Mouse (Mus musculus): ENCODE data around the gene Gm11027.
"Not testable (repeated sequence)": the region's sequence is repeated elsewhere in the genome, so short reads cannot be mapped to it uniquely, and the experiment has no call there.

The Gm11027 gene

DNA sequence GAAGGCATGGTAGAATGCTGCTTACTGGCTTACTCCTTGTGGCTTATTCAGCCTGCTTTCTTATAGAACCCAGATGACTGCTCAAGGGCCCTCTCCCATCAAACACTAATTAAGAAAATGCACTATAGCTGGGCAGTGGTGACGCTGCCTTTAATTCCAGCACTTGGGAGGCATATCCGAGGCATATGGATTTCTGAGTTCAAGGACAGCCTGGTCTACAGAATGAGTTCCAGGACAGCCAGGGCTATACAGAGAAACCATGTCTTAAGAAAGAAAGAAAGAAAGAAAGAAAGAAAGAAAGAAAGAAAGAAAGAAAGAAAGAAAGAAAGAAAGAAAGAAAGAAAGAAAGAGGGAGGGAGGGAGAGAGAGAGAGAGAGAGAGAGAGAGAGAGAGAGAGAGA is at the start of gene Gm11027:
Gm11027 (plus strand) TSS at position 301 of the 400 bp plus-strand sequence.
- DNase-seq = not testable (repeated sequence)

DNA sequence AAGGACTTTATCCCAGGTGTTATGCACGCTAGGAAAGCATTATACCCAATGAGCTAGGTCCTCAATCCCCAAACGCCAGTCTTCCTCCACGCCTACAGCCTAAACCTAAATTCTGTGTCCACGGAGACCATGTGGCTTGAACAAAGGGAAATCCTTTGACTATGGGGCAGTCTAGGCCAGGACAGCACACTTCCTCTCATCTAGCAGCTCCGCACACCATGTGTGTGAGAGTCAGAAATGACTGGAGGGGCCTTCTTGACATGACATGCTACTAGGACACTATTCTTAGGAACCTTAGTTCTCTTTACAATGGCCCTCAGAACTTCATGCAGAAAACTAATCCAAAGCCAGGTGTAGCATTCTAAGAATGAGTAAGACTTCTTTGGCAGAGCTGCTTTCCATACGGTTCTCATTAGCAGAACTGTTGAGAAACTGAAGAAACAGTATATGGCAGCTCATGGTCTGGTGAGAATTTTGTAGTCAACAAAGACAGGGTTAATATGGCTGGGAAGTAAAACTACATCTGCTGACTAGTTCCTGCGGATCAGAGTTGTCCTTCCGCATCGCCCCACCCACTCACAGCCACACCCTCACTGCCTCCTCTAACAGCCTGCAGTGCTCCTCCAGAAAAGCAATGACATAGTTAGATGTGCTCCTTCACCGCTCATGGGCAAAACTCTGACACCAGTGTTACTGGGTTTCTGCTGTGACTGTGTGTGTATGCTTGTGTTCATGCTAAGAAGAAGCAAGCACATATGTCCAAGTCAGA is 48.7 kb upstream of the Gm11027 start:
- no peak for DNase-seq

DNA sequence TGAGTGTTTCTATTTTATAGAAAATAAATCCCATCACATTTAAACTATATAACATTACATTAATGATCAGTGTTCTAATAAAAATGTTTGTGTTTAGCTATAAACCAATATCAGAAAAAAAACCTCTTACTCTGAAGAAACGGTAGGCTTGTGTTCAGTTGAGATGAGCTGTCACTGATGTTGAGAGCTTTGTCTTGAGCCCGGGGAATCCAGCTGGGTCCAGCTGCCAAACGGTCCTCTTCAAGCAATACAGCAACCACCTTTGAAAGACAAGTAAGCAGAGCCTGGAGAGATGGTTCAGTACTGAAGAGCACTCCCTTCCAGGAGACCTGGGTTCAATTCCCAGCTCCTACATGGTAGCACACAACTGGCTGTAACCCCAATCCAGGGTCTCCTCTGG is 45.7 kb upstream of the Gm11027 start:
- DNase-seq = no peak

DNA sequence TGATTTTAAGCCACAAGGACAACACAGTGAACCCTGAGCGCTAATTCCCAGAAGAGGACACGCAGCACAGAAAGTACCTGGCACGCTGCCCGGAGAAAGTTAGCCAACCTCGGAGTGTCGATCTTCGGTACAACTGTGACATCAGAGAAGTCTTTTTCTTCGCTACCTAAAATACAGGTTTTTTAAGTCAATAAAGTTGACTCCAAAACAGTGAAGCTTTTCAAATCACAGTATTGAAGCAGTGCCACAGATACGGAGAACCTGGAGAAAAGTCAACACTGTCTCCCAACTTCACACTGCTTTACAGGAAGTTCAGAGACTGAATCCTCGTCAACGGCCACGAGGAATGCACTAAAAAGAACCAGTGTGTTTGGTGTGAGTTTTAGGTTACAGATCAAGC is 43.6 kb upstream of the Gm11027 start:
- DNase-seq = peak; percentile 88

DNA sequence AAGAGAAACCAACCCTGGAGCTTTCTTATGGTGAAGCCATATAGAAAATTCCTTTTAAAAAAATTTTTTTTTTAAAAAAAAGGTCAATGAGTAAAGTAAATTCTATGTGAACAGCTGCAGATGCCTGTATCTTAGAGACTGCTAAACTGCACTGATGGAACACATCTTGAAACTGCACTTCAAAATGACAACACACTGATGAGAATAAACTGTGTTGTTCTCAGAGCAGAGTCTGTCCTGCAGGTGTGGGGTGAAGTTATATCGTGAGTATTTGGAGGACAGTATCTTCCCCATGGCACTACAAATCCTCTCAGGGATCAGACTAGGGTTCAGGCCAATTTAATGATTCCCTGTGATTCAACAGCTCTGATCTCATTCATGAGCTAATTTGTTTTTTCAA is 43.1 kb upstream of the Gm11027 start:
- no peak for DNase-seq

DNA sequence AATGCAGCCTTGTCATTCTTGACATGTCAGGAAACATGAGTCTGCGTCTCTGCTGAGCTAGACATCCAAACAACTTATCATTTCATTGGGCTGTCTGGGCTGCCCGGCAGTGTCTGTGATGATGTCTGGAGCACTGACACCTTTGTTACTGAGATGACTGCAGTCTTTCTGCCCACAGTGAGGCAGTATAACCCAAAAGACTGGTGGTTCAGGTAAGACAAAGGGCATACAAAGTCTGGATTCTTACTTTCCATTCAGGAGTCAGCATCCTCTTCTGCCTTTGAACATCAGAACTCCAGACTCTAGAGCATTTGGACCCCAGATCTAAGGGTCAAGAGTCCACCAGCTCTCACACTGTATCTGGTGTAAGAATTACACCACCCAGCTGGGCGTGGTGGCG is 39.8 kb upstream of the Gm11027 start:
- DNase-seq = no peak

DNA sequence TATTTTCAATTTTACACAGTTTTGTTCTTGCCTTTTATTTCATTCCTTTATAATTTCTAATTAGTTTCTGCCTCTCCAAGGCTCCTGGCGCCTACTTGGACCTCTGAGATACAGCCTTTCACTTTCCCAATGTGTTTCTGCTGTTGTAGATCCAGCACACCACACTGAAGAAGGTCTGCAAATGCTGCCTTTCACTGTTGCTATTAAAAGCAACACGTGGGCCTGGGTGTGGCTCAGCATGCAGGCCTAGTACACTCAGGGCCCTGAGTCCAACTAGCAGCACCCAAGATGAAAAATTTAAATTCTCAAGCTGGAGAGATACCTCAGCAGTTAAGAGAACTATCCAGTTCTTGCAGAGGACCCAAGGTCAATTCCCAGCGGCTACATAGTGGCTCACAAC is 38.5 kb upstream of the Gm11027 start:
- DNase-seq = no peak

DNA sequence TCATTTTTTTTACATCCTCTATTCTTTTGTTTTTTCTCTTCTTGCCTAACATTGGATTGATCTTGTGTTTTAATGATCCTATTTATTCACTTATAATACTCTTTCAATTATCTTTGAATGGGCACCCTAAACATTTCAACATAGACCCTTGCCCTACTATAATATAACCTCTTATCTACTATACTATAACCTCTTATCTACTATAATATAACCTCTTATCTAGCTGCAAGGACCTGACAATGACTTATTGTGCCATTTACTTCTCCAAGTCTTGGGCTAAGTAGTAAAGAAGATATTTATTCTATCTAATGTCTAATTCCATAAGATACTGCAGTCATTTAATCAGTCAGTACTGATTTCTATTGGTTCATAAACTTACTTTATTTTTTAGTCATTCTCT is 36.8 kb upstream of the Gm11027 start:
- no peak for DNase-seq

DNA sequence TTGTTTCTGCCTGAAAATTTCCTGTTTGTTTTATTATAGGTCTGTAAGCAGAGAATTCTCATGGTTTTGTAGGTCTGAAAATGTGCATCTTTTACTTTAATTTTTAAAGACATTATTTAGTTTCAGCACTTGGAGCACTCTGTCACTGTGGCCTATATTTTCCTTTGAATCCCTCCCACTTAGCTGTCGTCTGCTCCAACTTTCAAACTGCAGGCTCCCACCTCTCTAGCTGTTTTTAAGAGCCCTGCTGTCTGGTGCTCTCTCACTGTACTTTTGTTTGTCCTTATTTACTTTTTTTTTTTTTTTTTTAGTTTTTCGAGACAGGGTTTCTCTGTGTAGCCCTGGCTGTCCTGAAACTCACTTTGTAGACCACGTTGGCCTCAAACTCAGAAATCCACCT is 36.4 kb upstream of the Gm11027 start:
- no peak for DNase-seq

DNA sequence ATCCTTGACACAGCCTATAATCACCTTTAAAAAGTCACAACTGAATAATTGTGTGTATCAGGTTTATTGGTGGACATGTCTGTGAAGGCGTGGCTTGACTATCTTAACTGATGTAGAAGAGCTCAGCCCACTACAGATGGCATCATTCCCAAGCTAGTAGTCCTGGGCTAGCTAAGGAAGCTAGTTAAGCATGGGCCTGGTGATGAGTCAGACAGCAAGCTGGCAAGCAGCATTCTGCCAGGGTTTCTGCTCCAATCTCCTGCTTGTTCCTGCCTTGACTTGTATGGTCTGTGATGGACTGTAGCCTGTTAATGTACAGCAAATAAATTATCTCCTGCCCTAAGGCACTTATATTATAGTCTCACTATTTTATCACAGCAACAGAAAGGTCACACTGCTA is 30.6 kb upstream of the Gm11027 start:
- DNase-seq = no peak

DNA sequence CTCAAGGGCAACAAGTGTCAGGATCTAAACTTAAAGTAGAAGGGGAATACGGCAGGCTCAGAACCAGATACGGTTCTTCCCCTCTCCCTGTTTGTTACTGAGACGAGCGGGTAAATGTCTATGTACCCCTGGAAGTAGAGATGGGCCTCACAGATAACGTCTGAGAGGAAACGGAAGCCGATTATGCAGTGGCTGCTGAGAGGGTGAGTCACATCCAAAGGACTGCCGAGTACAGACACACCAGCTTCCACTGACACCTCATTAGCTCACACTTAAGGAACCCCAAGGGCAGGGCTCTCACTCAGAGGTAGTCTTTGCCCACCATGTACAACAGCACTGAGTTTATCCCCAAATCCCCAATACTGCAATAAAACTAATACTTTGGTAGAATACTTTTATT is 20.5 kb upstream of the Gm11027 start:
- no peak for DNase-seq

DNA sequence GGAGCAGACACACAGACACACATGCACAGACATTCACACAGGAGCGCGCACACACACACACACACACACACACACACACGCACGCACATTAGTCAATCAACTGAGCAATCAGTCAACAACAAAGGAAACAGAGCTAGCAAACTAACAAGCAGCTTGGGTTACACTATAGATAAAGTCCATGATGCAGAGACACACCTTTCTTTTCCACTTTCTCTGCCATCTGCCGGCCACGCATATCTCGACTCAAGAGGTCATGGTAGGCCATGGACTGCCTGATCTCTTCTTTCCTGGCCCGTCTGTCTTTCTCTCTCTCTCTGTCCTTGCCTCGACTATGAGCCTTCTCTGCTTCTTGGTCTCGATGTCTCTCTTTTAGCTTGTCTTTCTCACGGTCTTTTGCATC is 19.6 kb upstream of the Gm11027 start:
- no peak for DNase-seq

DNA sequence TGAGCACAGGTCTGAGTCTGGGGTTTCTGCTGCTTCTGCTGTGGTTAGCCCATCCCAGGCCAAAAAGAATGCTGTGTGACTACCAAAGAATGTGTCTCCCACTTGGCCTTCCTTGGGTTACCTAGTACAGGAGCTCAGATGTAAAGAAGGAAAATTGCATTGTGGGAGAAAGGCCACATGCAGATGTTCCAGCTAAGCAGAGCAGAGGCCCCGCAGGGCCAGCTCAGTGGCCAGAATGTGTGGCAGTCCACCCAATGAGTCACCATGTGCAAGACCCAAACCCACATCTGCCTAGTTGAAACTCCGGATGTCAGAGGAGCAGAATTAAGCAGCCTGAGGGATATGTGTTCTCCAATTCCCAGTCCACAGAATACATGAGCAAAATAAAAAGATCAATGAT is 16.9 kb upstream of the Gm11027 start:
- DNase-seq = no peak

DNA sequence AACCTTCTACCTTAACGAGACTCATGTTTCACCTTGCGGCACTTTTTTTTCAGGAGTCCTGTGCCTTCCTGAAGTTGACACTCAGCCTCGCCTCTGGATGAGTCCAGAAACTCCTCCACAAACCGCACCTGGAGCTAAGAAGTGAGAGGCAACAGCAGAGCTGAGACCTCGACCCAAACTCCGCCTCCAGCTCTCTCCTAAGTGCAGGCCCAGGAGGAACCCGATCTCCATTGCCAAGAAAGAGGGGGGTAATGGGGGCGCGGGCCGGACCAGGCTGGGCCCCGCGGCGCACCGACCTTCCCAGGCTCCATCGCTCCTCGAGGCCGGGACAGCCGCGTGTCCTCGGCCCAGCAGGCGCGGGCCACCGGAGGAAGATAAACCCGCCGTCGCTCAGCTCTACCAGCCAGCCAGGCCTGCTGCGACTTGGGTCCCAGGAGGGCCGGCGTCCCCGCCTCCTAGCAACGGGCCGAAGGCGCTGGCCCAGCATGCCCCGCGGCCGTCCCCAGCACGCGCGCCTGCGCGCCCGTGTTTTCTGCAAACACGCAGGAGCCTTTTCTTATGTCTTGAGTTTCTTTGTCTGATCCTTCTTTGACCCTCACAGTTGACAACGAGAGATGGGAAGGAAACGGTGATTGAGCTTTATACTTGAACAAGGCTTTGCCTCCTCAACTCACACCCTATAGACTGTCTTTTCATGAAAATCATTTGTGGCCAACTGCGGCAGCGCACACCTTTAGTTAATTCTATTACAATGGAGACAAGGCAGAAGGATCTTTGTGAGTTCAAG is 12.4 kb upstream of the Gm11027 start, which contains the start of gene Wdr60:
Wdr60 (minus strand) TSS at position 468 of the 787 bp plus-strand sequence.
- peak; percentile 93 for DNase-seq

DNA sequence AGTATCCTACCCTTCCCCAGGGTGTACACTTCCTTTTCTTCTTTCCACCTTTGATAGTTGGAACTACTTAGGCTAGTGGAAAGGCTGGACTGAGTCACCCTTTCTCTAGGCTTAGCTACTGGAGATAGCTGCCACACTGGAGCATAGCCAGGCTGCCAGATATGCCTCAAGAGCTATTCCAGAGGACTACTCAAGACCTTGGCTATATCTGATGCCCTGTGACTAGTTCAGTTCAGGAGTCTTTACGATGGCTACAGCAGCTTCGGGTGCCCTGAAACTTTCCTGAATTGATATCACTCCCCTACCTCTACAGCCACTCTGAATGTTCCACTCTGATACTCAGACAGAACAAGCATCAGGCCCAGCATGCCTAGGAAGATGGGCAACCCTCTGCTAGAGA is 10.4 kb upstream of the Gm11027 start:
- no peak for DNase-seq

DNA sequence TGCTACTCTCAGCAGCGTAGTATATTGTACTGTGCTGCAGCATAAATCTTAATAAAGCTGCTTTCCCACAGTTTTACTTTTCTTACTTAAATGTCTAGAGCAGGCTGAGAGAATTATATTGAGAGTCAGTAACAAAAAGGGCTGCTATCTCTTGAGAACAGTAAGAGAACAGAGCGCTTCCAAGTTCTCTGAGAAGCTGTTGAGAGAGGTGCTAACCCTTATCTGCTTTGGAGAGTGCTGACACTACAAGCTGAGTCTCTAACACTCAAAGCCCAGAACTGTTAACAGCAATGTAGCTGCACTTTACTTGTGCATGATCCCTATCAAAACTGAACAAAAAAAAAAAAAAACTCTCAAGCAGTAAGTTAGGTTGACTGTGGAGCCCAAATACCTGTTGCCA is 9.9 kb upstream of the Gm11027 start:
- no peak for DNase-seq

DNA sequence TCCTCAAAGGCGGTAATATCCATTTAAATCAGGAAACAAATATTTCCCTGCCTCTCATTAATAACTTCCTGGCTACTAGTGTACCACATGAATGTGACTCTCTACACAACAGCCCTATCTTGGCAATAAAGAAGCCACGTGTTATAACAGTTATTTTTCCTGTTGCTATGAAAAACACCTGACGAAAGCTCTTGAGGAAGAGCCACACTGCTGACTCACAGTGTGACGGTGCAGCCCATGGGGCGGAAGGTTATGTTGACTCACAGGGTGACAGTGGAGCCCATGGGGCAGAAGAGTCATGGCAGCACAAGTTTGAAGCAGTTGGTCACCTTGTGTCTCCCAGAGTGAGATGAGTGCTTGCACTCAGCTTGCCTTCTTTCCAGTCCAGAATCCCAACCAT is 5.7 kb upstream of the Gm11027 start:
- DNase-seq = no peak

DNA sequence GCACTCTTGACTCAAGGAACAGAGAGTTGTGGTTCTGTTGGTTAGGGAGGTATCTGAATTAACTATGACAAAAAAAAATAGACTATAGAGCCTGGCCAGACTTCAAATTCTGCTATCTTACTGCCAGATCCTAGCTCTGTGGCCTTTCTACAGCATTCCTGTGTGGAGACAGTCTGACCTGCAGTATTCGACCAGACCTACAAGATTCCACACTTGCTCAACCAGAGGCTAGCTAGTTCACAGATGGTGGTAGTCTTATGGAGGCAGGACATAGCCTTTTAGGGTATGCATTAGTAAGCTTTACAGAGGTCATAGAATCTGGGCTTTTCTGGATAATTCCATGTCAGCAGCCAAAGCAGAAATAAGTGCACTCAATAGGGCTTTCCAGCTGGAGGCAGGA is 4.6 kb upstream of the Gm11027 start:
- DNase-seq = no peak

DNA sequence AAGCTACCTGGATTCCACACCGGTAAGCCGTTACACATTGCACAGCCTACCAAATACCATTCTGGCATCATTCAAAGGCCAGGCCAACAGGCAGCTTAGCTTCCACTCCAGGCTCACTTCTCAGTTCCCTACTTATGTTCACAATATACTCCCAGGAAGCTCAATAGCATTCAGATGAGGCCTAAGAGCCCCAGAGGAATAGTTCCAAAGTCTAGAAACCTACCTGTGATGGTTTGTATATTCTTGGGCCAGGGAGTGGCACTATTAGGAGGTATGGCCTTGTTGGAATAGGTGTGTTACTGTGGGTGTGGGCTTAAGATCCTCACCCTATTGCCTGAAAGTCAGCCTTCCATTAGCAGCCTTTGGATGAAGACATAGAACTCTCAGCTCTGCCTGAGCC is 4.1 kb upstream of the Gm11027 start:
- DNase-seq = no peak

DNA sequence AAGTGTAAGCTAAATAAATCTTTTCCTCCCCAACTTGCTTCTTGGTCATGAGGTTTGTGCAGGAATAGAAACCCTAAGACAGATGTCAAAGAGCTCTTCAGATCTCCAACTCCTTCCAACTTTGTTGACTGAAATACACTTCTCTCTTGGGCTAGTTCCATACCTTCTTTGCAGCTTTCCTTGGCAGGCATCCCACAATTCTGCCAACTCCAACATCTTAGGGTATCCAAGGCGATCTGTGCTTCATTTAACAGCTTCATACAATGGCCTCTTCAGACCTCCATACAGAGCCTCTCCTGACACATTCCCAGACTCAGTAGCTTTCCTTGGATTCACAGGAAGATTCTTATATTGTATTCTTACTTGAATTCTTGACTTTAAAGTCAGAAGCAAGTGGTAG is 1.5 kb upstream of the Gm11027 start:
- no peak for DNase-seq

DNA sequence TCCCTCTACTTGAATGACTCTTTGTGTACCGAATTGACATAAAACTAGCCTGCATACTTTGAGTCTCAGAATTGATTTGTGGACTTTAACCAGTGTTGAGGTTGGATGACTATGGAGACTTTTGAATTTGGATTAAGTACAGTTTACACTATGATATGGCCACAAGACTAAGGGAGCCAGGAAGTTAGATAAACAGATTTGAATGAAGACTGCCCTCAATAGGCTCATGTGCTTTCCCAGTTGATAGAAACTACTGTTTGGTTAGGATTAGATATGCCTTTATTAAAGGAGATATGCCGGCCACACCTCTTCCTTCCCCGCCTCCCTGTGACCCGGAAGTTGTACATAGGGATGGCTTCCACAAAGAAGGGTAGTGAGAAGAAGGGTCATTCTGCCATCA is 445 bp downstream of the Gm11027 start:
- DNase-seq = no peak

DNA sequence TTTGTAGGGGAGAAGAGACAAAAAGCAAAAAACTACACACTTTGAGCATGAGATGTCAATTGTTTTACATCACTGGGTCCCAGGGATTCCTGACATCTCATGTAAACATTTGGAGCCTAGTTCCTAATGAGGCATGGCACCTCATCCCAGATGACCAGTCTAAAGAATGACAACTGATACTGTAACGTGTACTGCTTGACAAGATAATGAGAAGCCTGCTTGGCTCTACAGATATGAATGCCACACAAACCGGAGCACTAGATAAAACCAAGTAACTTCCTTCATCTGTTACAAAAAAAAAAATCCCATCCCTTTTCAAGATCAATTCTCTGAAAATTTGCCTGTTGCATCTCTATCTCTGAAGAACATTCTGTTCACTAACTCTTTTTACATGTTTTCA is 1.8 kb downstream of the Gm11027 start:
- DNase-seq = no peak

DNA sequence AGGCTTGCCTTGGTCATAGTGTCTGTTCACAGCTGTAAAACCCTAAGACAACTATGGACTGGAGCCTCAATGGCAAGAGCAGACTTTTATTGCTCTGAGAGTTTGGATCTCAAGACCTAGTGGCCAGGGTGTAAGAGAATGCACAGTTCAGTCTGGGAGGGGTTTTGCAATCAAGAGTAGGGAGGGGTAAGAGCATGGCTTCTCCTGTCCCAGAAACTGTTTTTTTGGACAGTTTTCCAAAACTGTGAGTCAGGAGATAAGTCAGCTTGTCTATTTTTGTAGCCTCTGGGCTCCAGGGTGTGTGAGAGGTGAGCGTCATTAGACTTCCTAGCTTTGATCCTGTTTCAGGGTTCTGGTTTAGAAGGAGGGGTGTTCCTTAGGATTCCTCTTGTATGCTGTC is 3.4 kb downstream of the Gm11027 start:
- no peak for DNase-seq

DNA sequence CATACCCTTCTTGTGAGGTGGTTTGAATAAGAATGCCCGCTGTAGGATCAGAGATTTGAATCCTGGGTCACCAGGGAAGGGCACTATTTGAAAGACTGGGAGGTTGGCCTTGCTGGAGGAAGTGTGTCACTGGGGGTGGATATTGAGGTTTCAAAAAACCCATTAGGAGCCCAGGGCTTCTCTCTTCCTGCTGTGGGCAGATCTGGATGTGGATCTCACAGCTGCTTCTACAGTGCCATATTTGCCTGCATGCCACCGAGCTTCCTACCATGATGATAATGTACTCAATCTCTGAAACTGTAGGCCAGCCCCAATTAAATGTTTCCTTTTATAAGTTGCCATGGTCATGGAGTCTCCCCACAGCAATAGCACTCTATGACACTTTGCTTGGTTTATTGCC is 4.0 kb downstream of the Gm11027 start:
- DNase-seq = no peak

Data from kidney, postnatal 10 days (tissue).